Mouse (Mus musculus): ENCODE results near the gene Nes.
A peak's percentile ranks its signal among the peaks of the same experiment; 100 is the strongest.

The Nes gene

GRCm38 (mm10) chr3:87970939-87971488 lies at the start of gene Nes:
Gene Nes (plus strand): TSS chr3:87971078.
- DNase-seq (ENCODE audit: low spot score) = no peak

GRCm38 (mm10) chr3:87924996-87925395 lies 45.9 kb upstream of the Nes start:
- no peak for DNase-seq (ENCODE audit: low spot score)

- DNase-seq (ENCODE audit: low spot score) = no peak
Measured at GRCm38 (mm10) chr3:87927452-87927851, 43.4 kb upstream of the Nes start.

GRCm38 (mm10) chr3:87929341-87930077 lies 41.4 kb upstream of the Nes start:
- DNase-seq (ENCODE audit: low spot score) = no peak

- DNase-seq (ENCODE audit: low spot score) = peak; percentile 92
Measured at GRCm38 (mm10) chr3:87930078-87930795, 40.6 kb upstream of the Nes start, which contains the start of the genes Isg20l2 and Rrnad1. Gene Isg20l2 (plus strand): TSS chr3:87930314. Gene Rrnad1 (minus strand): TSS chr3:87930717.

GRCm38 (mm10) chr3:87934026-87934425 lies 36.9 kb upstream of the Nes start:
- DNase-seq (ENCODE audit: low spot score) = no peak

- no peak for DNase-seq (ENCODE audit: low spot score)
Measured at GRCm38 (mm10) chr3:87934501-87934900, 36.4 kb upstream of the Nes start.

GRCm38 (mm10) chr3:87935201-87935600 lies 35.7 kb upstream of the Nes start:
- no peak for DNase-seq (ENCODE audit: low spot score)

GRCm38 (mm10) chr3:87935776-87936175 lies 35.1 kb upstream of the Nes start:
- peak; percentile 53 for DNase-seq (ENCODE audit: low spot score)

- DNase-seq (ENCODE audit: low spot score) = no peak
Measured at GRCm38 (mm10) chr3:87940611-87941010, 30.3 kb upstream of the Nes start.

- DNase-seq (ENCODE audit: low spot score) = no peak
Measured at GRCm38 (mm10) chr3:87942471-87942870, 28.4 kb upstream of the Nes start.

GRCm38 (mm10) chr3:87943586-87943985 lies 27.3 kb upstream of the Nes start:
- DNase-seq (ENCODE audit: low spot score) = no peak

- DNase-seq (ENCODE audit: low spot score) = no peak
Measured at GRCm38 (mm10) chr3:87944838-87945600, 25.9 kb upstream of the Nes start.

- no peak for DNase-seq (ENCODE audit: low spot score)
Measured at GRCm38 (mm10) chr3:87945781-87946540, 24.9 kb upstream of the Nes start.

- DNase-seq (ENCODE audit: low spot score) = no peak
Measured at GRCm38 (mm10) chr3:87946541-87946860, 24.4 kb upstream of the Nes start.

GRCm38 (mm10) chr3:87947056-87947810 lies 23.6 kb upstream of the Nes start:
- no peak for DNase-seq (ENCODE audit: low spot score)

- DNase-seq (ENCODE audit: low spot score) = no peak
Measured at GRCm38 (mm10) chr3:87947811-87948199, 23.1 kb upstream of the Nes start.

GRCm38 (mm10) chr3:87948378-87949265 lies 22.3 kb upstream of the Nes start, which contains the start of gene Crabp2:
Gene Crabp2 (plus strand): TSS chr3:87948666.
- DNase-seq (ENCODE audit: low spot score) = no peak

- no peak for DNase-seq (ENCODE audit: low spot score)
Measured at GRCm38 (mm10) chr3:87949266-87949954, 21.5 kb upstream of the Nes start.

Measured in urinary bladder, postnatal 10 days (tissue).